Mouse (Mus musculus) kidney, postnatal 0 days (tissue): ENCODE results near the gene Gm49342. TPM values are rescaled to one million over a fixed set of nuclear protein-coding genes. Genes with fewer than 3 reads are reported as not detected.
"Not testable (repeated sequence)": the region's sequence is repeated elsewhere in the genome, so short reads cannot be mapped to it uniquely, and the experiment has no call there.

ENCODE experiments used
- ATAC-seq: fragments of 200-750 bp; cut with Nextera tagmentation; replicated peaks from 2 replicates; pipeline ENCODE4 v1.8.0; 2017; ENCODE audit warnings: low read depth, moderate number of reproducible peaks, moderate TSS enrichment, moderate library complexity; ENCODE audit not compliant: low FRiP score
- DNase-seq: peaks from one replicate; pipeline ENCODE4 v3.0.0-alpha.2; 2016; ENCODE audit warnings: low spot score
- H3K27ac ChIP-seq: fragments of 300-500 bp; sonication (generic); 2 replicates; pipeline ENCODE4 v1.5.1; 2014; ENCODE audit warnings: mild to moderate bottlenecking
- H3K27me3 ChIP-seq: fragments of 300-500 bp; sonication (generic); 2 replicates; pipeline ENCODE4 v1.6.1; 2014; ENCODE audit warnings: low read length, mixed read lengths; ENCODE audit not compliant: insufficient read depth
- H3K36me3 ChIP-seq: fragments of 300-500 bp; sonication (generic); 2 replicates; pipeline ENCODE4 v1.6.1; 2014; ENCODE audit warnings: low read length, mixed read lengths; ENCODE audit not compliant: insufficient read depth
- H3K4me1 ChIP-seq: fragments of 300-500 bp; sonication (generic); replicated peaks from 2 replicates; pipeline ENCODE4 v1.6.1; 2014; ENCODE audit warnings: antibody characterized with exemption, low read length, mixed read lengths; ENCODE audit not compliant: insufficient read depth
- H3K4me2 ChIP-seq: fragments of 300-500 bp; sonication (generic); 2 replicates; pipeline ENCODE4 v1.6.1; 2014; ENCODE audit warnings: mild to moderate bottlenecking, low read length, moderate library complexity, mixed read lengths
- H3K4me3 ChIP-seq: fragments of 300-500 bp; sonication (generic); replicated peaks from 2 replicates; pipeline ENCODE4 v1.5.1; 2014; ENCODE audit warnings: low read depth, low read length
- H3K9ac ChIP-seq: fragments of 300-500 bp; sonication (generic); 2 replicates; pipeline ENCODE4 v1.6.1; 2014; ENCODE audit warnings: low read depth, low read length
- H3K9me3 ChIP-seq: fragments of 300-500 bp; sonication (generic); replicated peaks from 2 replicates; pipeline ENCODE4 v1.6.1; 2016; ENCODE audit warnings: low read length, inconsistent platforms, mixed read lengths
- CTCF ChIP-seq: IDR thresholded peaks from 2 replicates; pipeline ENCODE4 v1.5.1; 2016; ENCODE audit warnings: antibody characterized with exemption, low read depth, mild to moderate bottlenecking, moderate library complexity
- WGBS: fragments of 180-500 bp; shearing (Covaris S2); extraction: QIAGEN DNeasy Blood & Tissue Kit; methylation state at CpG from one replicate; pipeline ENCODE4 v1.1.7; 2014; 5-methylcytosine and 5-hydroxymethylcytosine counted together
- polyA plus RNA-seq: library from polyadenylated mRNA; unstranded; fragments of >200 nt; fragmentation: Nextera tagmentation; extraction: Ambion mirVana; gene quantifications from 2 replicates; pipeline ENCODE4 v1.2.1, GENCODE M21; 2015

Gm49342 gene
- polyA plus RNA-seq, 1 experiment from 2014 or later: not detected

DNA sequence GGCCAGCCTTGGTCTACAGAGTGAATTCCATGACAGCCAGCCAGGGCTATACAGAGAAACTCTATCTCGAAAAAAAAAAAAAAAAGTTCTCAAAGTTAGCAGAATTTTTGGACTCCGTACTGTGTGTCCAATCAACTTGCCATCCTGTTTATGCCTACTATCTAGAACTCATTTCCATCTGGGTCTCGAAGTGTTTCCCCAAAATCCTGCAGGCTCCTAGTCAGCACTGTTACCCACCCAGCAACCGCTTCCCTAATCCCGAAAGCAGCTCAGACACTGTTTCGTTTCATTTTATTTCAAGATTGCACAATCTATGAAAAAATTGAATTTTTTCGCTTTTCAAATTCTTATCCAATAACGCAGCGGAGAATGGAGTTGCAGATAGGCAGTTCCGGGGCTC is 11.2 kb downstream of the Gm49342 start:
- no peak overlapping the region for H3K27ac ChIP-seq
- no peak overlapping the region for H3K4me2 ChIP-seq
- no peaks in the 10 kb centered on the region for H3K27me3 ChIP-seq
- H3K9ac ChIP-seq: no peak overlapping the region
- H3K36me3 ChIP-seq: no peaks in the 10 kb centered on the region
- TF ChIP-seq CTCF: no peak
- WGBS: 90% methylated on average over 10 of the region's 10 CpGs
- H3K4me1 ChIP-seq: no peaks in the 10 kb centered on the region
- no peaks in the 10 kb centered on the region for H3K9me3 ChIP-seq
- H3K4me3 ChIP-seq: no peak overlapping the region
- no peak for DNase-seq
- no peak for ATAC-seq

DNA sequence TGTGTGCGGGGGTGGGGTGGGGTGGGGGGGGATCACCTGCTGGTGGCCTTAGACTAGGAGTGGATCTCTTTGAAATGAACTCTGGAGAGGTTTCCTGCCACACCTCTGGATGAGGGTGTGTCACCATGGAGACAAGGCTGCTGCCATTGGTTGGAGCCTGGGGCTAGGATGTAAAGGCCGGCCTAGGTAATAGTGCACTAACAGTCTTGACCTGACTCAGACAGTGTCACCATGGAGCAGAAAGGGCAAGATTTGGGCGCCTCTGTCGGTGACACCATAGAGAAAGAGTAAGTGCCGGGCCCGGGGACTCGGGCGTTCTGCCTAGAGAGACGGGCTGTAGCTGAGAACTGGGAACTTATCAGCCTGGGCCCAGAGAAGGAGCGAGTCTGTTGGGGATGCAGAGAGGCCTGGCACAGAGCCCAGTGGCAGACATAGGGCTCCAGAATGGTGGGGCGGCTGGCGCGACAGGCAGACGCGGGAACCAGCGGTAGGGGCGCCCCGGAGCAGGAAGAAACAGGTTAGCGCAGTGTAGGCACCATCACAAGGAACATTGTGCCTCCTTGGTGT is 11.7 kb downstream of the Gm49342 start, which contains the start of gene Pnp2:
Gene Pnp2, plus strand, starts transcription at position 51 of the 567 bp plus-strand sequence.
- not testable (repeated sequence) for H3K9me3 ChIP-seq, H3K9ac ChIP-seq, H3K4me3 ChIP-seq, H3K27ac ChIP-seq, H3K27me3 ChIP-seq, H3K36me3 ChIP-seq, DNase-seq, H3K4me1 ChIP-seq
- H3K4me2 ChIP-seq: peak within 1 kb of the TSS; percentile 36
- TF ChIP-seq CTCF: peak; percentile 35; the same call in 1 of the 2 replicates
- peak; percentile 75 for ATAC-seq
- WGBS: 3% methylated on average over 18 of the region's 19 CpGs

DNA sequence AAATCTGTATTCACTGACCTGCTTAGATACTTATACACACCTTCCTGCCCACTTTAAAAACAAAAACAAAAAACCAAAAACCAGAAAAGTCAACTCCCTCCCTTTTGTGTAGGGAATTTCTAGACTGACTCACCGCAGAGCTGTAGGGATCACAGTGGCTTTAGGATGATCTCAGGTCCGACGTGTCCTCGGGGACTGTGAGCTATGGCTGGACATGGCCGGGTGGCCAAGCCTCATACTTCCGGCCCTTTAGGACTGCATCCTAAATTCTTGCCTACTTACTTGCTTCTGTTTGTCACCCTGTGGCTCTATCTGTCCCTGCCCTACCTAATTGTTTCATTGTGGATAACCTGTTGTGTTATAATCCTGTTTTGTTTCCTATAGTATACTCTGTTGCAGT is 12.4 kb downstream of the Gm49342 start:
- H3K4me2 ChIP-seq: peak overlapping the region; percentile 36; the same call in 1 of the 2 replicates
- H3K9ac ChIP-seq, H3K27ac ChIP-seq, H3K4me3 ChIP-seq, DNase-seq, H3K4me1 ChIP-seq, H3K9me3 ChIP-seq, ATAC-seq, H3K27me3 ChIP-seq, H3K36me3 ChIP-seq: not testable (repeated sequence)
- WGBS: 84% methylated on average over 6 of the region's 6 CpGs

DNA sequence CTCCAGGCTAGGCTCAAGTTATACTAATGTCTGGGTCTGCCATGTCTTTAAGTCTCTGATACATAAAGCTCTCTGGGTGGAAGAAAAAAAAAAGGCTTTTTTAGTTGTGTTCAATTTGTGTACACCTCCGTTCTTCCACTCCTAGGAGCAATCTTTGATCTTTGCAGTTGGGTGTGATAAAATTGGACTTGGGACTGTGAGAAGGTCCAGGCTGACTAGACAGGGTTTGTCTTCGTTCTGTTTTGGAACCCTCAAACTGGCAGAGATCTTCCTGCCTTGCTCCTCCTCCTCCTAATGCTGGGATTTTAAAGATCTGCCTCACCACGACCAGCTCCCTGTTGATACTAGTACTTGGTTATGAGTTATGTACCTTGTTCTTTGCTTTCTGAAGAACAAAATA is 12.8 kb downstream of the Gm49342 start:
- H3K4me1 ChIP-seq, H3K27me3 ChIP-seq, H3K27ac ChIP-seq, H3K4me2 ChIP-seq, ATAC-seq, H3K9me3 ChIP-seq, DNase-seq, H3K4me3 ChIP-seq, H3K36me3 ChIP-seq, H3K9ac ChIP-seq: not testable (repeated sequence)
- WGBS: 57% methylated on average over 3 of the region's 3 CpGs

DNA sequence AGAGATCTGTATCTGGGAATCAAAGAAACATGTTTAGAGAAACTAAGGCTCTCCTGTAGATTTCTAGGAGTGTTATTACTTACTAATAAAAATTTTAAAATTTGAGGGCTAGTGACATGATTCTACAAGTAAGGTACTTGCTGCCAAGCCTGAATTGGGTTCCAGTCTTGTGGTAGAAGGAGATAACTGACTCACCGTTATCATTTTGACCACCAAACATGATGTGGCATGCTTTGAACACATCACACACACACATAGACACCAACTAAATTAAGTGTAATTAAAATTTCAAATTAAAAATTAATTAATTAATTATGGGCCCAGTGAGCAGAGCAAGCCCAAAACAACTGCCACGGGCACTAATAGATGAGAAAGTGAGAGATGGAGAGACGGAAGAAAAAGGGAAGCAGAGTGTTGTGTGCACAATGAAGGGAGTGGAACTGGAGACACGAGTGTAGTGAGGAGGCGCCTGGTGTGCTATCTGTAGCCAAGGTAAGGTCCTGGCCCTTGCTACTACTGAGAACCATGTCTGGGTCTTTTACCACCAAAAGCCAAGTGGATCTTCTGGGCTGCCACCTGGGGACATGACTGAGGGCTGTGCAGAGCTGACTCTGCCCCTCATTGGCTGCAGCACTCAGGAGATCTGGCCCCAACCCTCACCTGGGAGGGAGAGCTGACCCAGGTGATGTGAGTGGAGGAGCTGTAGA is 14.1 kb downstream of the Gm49342 start:
- not testable (repeated sequence) for H3K27ac ChIP-seq, H3K4me3 ChIP-seq, H3K4me2 ChIP-seq, ATAC-seq, DNase-seq, H3K27me3 ChIP-seq, H3K36me3 ChIP-seq, H3K4me1 ChIP-seq, H3K9me3 ChIP-seq, H3K9ac ChIP-seq
- WGBS: 86% methylated on average over 5 of the region's 5 CpGs

DNA sequence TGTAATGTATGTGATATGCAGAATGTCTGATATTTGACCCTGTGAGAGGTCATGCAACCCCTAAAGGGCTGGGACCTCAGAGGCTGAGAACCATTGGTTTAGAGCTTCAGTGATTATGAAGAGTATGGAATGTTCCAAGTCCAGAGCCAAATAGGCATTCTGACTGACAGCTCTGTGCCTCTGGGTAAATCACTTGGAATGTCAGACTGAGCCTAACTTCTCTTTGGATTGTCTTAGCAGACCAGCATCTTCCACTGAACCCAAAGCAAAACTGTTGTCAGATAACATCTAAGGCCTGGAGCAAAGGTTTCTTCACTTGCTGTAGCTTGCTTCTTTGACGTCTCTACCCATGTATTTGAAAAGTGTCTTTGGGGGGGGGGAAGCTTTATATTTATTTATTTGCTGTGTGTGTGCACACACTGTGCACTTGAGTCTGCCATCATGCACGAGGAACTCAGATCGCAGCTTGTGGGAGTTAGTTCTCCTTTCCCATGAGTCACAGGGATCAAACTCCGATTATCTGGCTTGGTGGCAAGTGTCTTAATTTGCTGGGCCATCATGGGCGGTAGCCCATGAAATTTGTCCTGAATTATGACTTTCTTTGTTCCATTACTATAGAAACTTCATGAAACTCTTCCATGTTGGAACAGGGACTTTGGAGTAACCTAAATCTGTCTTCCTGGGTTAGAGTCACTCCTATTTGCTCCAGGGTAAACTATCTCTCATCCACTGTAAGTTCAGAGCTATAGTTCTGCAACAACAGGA is 24.1 kb downstream of the Gm49342 start:
- H3K4me3 ChIP-seq: no peak overlapping the region
- no peak overlapping the region for H3K27ac ChIP-seq
- no peak for TF ChIP-seq CTCF
- H3K36me3 ChIP-seq: no peaks in the 10 kb centered on the region
- no peaks in the 10 kb centered on the region for H3K4me1 ChIP-seq
- WGBS: 60% methylated on average over 5 of the region's 5 CpGs
- no peak overlapping the region for H3K4me2 ChIP-seq
- H3K9ac ChIP-seq: no peak overlapping the region
- no peaks in the 10 kb centered on the region for H3K9me3 ChIP-seq
- no peak for ATAC-seq
- DNase-seq: no peak
- H3K27me3 ChIP-seq: no peaks in the 10 kb centered on the region
